Mouse (Mus musculus) brain, adult 2 months (tissue): ENCODE measurements at regions not wholly inside any gene's neighbourhood (a gene's known extent, or its start where the extent isn't known, plus 50 kb on each side); places are given as distances from the start of the nearest gene placed in this dataset.

Experiments
- DNase-seq: peaks from one replicate; pipeline ENCODE4 v3.0.0; 2011; ENCODE audit warnings: low read depth, low spot score

DNA sequence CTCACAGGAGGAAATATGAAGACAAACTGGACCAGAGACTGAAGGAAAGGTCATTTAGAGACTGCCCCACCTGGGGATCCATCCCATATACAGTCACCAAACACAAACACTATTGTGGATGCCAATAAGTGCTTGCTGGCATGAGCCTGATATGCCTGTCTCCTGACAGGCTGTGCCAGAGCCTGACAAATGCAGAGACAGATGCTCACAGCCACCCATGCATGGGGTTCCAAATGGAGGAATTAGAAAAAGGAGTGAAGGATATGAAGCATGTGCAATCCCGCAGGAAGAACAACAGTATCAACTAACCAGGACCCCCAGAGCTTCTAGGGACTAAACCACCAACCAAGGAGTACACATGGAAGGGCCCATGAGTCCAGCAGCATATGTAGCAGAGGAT lies 505.9 kb downstream of the Gm6685 start:
- peak; percentile 8 for DNase-seq

DNA sequence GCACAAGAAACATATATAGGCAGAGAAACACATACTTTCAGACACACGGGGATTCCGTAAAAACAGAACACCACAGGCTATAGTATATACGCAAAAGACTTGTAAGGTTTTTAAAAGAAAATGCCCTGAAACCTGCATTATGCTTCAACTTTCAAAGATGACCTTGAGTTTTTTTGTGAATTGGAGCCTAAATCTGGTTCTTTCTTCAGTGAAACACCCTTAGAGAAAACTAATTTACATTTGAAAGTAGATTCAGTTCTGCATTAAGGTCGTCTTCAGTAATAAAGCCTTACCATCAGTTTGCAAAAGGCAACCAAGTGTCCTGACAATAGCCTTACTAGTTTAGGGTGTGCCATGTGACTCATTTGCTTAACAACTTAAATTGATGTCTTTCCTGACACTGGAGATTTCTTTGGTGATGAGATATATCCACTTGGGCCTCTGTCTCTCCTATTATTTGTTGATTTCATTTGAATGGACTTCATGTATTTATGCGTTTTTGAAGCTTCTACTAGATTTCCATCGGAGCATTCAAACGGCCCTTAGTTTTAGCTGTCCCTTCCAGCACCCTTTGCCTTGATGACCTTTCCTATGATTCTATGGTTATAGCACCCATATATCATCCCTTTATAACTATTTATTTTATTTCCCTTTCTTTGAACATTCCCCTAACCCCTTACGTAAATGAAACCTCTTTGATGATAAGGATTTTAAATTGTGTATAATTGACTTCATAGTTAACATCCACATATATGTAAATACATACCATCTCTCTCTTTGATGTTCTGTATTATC lies 539.6 kb downstream of the Gm6685 start:
- no peak for DNase-seq

DNA sequence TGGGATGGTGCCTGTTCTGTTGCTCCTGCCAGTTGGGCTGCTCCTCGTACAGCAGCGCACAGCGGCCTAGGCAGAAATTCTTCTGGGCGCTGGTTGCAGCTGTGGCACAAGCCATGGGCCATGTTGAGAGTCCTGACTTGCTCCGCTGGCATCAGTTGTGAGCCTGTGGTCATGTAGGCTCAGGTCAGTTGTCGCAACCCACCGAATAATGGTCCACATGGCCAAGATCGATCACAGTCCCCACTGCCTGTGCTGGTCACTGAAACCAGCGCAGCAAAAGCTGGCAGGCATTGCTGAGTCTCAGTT lies 585.8 kb downstream of the Gm6685 start:
- no peak for DNase-seq

DNA sequence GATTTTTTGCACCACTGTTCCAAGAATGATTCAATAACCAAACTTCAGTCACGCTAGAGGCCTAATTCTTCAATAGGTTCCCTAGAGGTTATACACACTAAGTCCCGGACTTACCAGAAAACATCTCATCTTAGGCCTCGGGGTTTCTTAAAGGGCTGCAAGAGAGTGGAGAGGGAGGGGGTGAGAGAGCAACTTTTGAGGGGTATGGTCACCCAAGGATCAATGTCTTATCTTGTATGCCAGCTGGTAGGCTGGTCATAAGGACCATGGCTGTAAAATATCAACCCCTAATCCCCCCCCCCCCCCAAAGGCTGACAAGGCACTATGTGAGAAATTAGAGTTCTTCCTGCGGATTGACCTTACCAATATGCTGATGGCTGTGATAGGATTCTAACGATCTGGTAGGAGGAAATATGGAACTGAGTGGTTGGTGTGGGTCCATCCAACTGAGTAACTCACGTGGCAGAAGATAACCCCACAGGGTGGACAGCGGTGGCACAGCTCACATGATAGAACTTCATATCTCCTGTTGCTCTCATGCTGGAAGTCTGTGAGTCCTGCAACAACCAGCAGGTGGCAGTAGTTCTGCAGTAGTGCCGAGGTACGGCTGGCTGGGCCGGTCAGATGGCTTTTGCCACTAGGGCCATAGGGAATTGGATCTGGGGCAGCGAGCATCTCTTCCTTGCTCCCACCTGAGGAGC lies 586.3 kb downstream of the Gm6685 start:
- peak; percentile 45 for DNase-seq

DNA sequence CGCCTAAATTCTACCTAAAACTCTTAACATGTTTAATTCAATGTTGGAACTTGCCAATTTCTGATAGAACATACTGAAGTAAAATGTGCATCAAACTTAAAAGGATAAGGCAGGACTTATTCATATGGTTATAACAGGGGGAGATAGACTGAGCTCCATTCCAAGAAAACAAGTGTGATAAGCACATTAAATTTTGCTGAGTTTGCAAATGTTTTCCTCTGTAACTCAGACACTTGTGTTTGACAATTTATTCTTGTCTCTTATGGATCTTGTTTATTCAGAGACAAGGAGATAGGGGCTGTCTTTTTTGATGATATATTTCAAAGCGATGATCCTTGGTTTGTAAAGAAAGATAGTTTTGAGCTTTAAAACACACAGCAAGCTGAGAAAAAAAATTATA lies 613.6 kb downstream of the Gm6685 start:
- no peak for DNase-seq

DNA sequence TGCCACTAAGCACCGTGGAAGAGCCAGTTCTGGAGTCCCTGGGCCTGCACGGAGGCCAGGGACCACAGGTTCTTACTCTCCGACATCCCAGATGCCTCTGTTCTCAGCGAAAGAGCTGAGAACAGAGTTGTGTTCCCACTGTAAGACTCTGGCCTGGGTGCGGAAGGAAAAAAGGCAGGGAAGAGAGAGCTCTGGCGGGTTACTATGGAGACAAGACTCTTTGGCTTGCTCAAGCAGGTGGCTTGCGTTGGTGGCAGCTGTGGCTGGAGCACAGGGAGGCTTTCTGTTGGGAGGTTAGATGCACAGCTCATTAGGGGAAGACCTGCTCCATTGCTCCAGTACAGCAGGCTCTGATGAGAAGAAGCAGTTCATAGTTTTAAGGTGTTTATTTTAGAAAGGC lies 618.3 kb downstream of the Gm6685 start:
- peak; percentile 79 for DNase-seq

DNA sequence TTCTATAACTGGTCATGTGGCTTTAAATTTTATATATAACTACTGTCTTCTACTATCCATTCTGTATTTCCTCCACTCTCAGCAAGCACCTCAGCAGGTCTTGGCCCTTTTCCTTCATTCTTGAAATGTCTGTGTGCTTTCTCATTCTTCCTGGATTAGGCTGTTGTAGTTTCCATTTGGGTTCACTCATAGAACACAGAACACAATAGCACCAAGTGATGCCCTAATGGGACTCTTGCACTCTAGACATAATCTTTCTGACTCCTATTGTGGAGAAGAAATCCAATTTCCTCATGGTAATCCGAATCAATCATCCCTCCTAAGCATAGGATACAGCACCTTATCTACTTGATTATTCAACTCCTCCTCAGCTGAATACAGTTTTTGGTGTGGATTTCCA lies 667.2 kb downstream of the Gm6685 start:
- DNase-seq = no peak
